Mouse (Mus musculus): ENCODE measurements at regions not wholly inside any gene's neighbourhood (a gene's known extent, or its start where the extent isn't known, plus 50 kb on each side); places are given as distances from the start of the nearest gene placed in this dataset.
A peak's percentile ranks its signal among the peaks of the same experiment; 100 is the strongest.

- Histone ChIP-seq H3K4me2 (replicated peaks; ENCODE audit: low read depth, low read length) (no peak overlapping the region), H3K27me3 (ENCODE audit: control insufficient read depth, insufficient read depth, low read length) (no peaks in the 10 kb centered on the region), H3K4me1 (ENCODE audit: control insufficient read depth, insufficient read depth, low read length) (no peaks in the 10 kb centered on the region), H3K27ac (ENCODE audit: low read depth, low read length) (no peak overlapping the region), H3K9me3 (ENCODE audit: control insufficient read depth, low read length) (no peaks in the 10 kb centered on the region), H3K4me3 (ENCODE audit: low read length) (no peak overlapping the region), H3K36me3 (ENCODE audit: control insufficient read depth, insufficient read depth, low read length) (no peaks in the 10 kb centered on the region), H3K9ac (ENCODE audit: low read depth, low read length) (no peak overlapping the region)
- no peak for ATAC-seq (ENCODE audit: low FRiP score, low TSS enrichment)
- WGBS: 65% methylated on average over 2 of the region's 2 CpGs
Measured at GRCm38 (mm10) chr3:121618561-121618960, 52.0 kb upstream of the 4930432M17Rik start.

- no peaks in the 10 kb centered on the region for H3K27me3 ChIP-seq (ENCODE audit: control insufficient read depth, insufficient read depth, low read length)
- H3K9me3 ChIP-seq (ENCODE audit: control insufficient read depth, low read length): no peaks in the 10 kb centered on the region
- no peaks in the 10 kb centered on the region for H3K36me3 ChIP-seq (ENCODE audit: control insufficient read depth, insufficient read depth, low read length)
- ATAC-seq (ENCODE audit: low FRiP score, low TSS enrichment): no peak
- no peak overlapping the region for H3K27ac ChIP-seq (ENCODE audit: low read depth, low read length)
- no peak overlapping the region for H3K4me2 ChIP-seq (replicated peaks; ENCODE audit: low read depth, low read length)
- no peak overlapping the region for H3K4me3 ChIP-seq (ENCODE audit: low read length)
- no peaks in the 10 kb centered on the region for H3K4me1 ChIP-seq (ENCODE audit: control insufficient read depth, insufficient read depth, low read length)
- WGBS: 89% methylated on average over 2 of the region's 2 CpGs
- H3K9ac ChIP-seq (ENCODE audit: low read depth, low read length): no peak overlapping the region
Measured at GRCm38 (mm10) chr3:121618161-121618560, 52.4 kb upstream of the 4930432M17Rik start.

- no peaks in the 10 kb centered on the region for H3K36me3 ChIP-seq (ENCODE audit: control insufficient read depth, insufficient read depth, low read length)
- no peak for ATAC-seq (ENCODE audit: low FRiP score, low TSS enrichment)
Measured at GRCm38 (mm10) chr3:121617351-121617750, 53.2 kb upstream of the 4930432M17Rik start.

GRCm38 (mm10) chr3:121616075-121616474, 54.5 kb upstream of the 4930432M17Rik start:
- Histone ChIP-seq H3K27me3 (ENCODE audit: control insufficient read depth, insufficient read depth, low read length) (no peaks in the 10 kb centered on the region), H3K4me3 (ENCODE audit: low read length) (no peak overlapping the region), H3K9me3 (ENCODE audit: control insufficient read depth, low read length) (no peaks in the 10 kb centered on the region), H3K4me2 (replicated peaks; ENCODE audit: low read depth, low read length) (no peak overlapping the region), H3K27ac (ENCODE audit: low read depth, low read length) (no peak overlapping the region), H3K4me1 (ENCODE audit: control insufficient read depth, insufficient read depth, low read length) (no peaks in the 10 kb centered on the region), H3K36me3 (ENCODE audit: control insufficient read depth, insufficient read depth, low read length) (no peaks in the 10 kb centered on the region), H3K9ac (ENCODE audit: low read depth, low read length) (no peak overlapping the region)
- 74% methylated on average over 5 of the region's 5 CpGs for WGBS
- no peak for ATAC-seq (ENCODE audit: low FRiP score, low TSS enrichment)

More at GRCm38 (mm10) chr3:121617351-121617750, 53.2 kb upstream of the 4930432M17Rik start:
- Histone ChIP-seq H3K9ac (ENCODE audit: low read depth, low read length) (no peak overlapping the region), H3K27me3 (ENCODE audit: control insufficient read depth, insufficient read depth, low read length) (no peaks in the 10 kb centered on the region), H3K4me2 (replicated peaks; ENCODE audit: low read depth, low read length) (no peak overlapping the region), H3K4me3 (ENCODE audit: low read length) (no peak overlapping the region), H3K27ac (ENCODE audit: low read depth, low read length) (no peak overlapping the region), H3K9me3 (ENCODE audit: control insufficient read depth, low read length) (no peaks in the 10 kb centered on the region), H3K4me1 (ENCODE audit: control insufficient read depth, insufficient read depth, low read length) (no peaks in the 10 kb centered on the region)
- 81% methylated on average over 7 of the region's 7 CpGs for WGBS

- no peaks in the 10 kb centered on the region for H3K27me3 ChIP-seq (ENCODE audit: control insufficient read depth, insufficient read depth, low read length)
- peaks cover under 1% of the 10 kb centered on the region; the same call in 1 of the 2 replicates for H3K4me1 ChIP-seq (ENCODE audit: control insufficient read depth, insufficient read depth, low read length)
- no peaks in the 10 kb centered on the region for H3K9me3 ChIP-seq (ENCODE audit: control insufficient read depth, low read length)
- WGBS: 83% methylated on average over 7 of the region's 7 CpGs
- no peak for ATAC-seq (ENCODE audit: low FRiP score, low TSS enrichment)
- no peak overlapping the region for H3K4me3 ChIP-seq (ENCODE audit: low read length)
- H3K27ac ChIP-seq (ENCODE audit: low read depth, low read length): no peak overlapping the region
- H3K36me3 ChIP-seq (ENCODE audit: control insufficient read depth, insufficient read depth, low read length): no peaks in the 10 kb centered on the region
- no peak overlapping the region for H3K9ac ChIP-seq (ENCODE audit: low read depth, low read length)
- H3K4me2 ChIP-seq (replicated peaks; ENCODE audit: low read depth, low read length): no peak overlapping the region
Measured at GRCm38 (mm10) chr3:121614741-121615140, 55.8 kb upstream of the 4930432M17Rik start.

GRCm38 (mm10) chr3:121613224-121613623, 57.3 kb upstream of the 4930432M17Rik start:
- no peaks in the 10 kb centered on the region for H3K9me3 ChIP-seq (ENCODE audit: control insufficient read depth, low read length)
- H3K27ac ChIP-seq (ENCODE audit: low read depth, low read length): no peak overlapping the region
- 68% methylated on average over 3 of the region's 3 CpGs for WGBS
- no peak overlapping the region for H3K4me2 ChIP-seq (replicated peaks; ENCODE audit: low read depth, low read length)
- H3K4me3 ChIP-seq (ENCODE audit: low read length): no peak overlapping the region
- H3K36me3 ChIP-seq (ENCODE audit: control insufficient read depth, insufficient read depth, low read length): no peaks in the 10 kb centered on the region
- no peak for ATAC-seq (ENCODE audit: low FRiP score, low TSS enrichment)
- peaks cover 9% of the 10 kb centered on the region; the same call in 1 of the 2 replicates for H3K4me1 ChIP-seq (ENCODE audit: control insufficient read depth, insufficient read depth, low read length)
- H3K9ac ChIP-seq (ENCODE audit: low read depth, low read length): no peak overlapping the region
- H3K27me3 ChIP-seq (ENCODE audit: control insufficient read depth, insufficient read depth, low read length): no peaks in the 10 kb centered on the region

GRCm38 (mm10) chr3:121609845-121610244, 60.7 kb upstream of the 4930432M17Rik start:
- Histone ChIP-seq H3K9ac (ENCODE audit: low read depth, low read length) (no peak overlapping the region), H3K9me3 (ENCODE audit: control insufficient read depth, low read length) (no peaks in the 10 kb centered on the region), H3K4me2 (replicated peaks; ENCODE audit: low read depth, low read length) (no peak overlapping the region), H3K4me3 (ENCODE audit: low read length) (no peak overlapping the region), H3K36me3 (ENCODE audit: control insufficient read depth, insufficient read depth, low read length) (no peaks in the 10 kb centered on the region), H3K4me1 (ENCODE audit: control insufficient read depth, insufficient read depth, low read length) (peaks cover 9% of the 10 kb centered on the region; the same call in 1 of the 2 replicates), H3K27ac (ENCODE audit: low read depth, low read length) (no peak overlapping the region), H3K27me3 (ENCODE audit: control insufficient read depth, insufficient read depth, low read length) (no peaks in the 10 kb centered on the region)
- WGBS: 74% methylated on average over 7 of the region's 7 CpGs
- no peak for ATAC-seq (ENCODE audit: low FRiP score, low TSS enrichment)

GRCm38 (mm10) chr3:121609090-121609489, 61.5 kb upstream of the 4930432M17Rik start:
- Histone ChIP-seq H3K4me2 (replicated peaks; ENCODE audit: low read depth, low read length) (no peak overlapping the region), H3K36me3 (ENCODE audit: control insufficient read depth, insufficient read depth, low read length) (no peaks in the 10 kb centered on the region), H3K9ac (ENCODE audit: low read depth, low read length) (no peak overlapping the region), H3K4me1 (ENCODE audit: control insufficient read depth, insufficient read depth, low read length) (peaks cover 9% of the 10 kb centered on the region; the same call in 1 of the 2 replicates), H3K27me3 (ENCODE audit: control insufficient read depth, insufficient read depth, low read length) (no peaks in the 10 kb centered on the region), H3K4me3 (ENCODE audit: low read length) (no peak overlapping the region), H3K27ac (ENCODE audit: low read depth, low read length) (no peak overlapping the region), H3K9me3 (ENCODE audit: control insufficient read depth, low read length) (no peaks in the 10 kb centered on the region)
- ATAC-seq (ENCODE audit: low FRiP score, low TSS enrichment): peak; percentile 63; the same call in 1 of the 2 replicates
- WGBS: 17% methylated on average over 7 of the region's 7 CpGs

- no peak overlapping the region for H3K27ac ChIP-seq (ENCODE audit: low read depth, low read length)
- no peaks in the 10 kb centered on the region for H3K9me3 ChIP-seq (ENCODE audit: control insufficient read depth, low read length)
- H3K4me2 ChIP-seq (replicated peaks; ENCODE audit: low read depth, low read length): no peak overlapping the region
- no peaks in the 10 kb centered on the region for H3K27me3 ChIP-seq (ENCODE audit: control insufficient read depth, insufficient read depth, low read length)
- H3K36me3 ChIP-seq (ENCODE audit: control insufficient read depth, insufficient read depth, low read length): no peaks in the 10 kb centered on the region
- H3K4me3 ChIP-seq (ENCODE audit: low read length): no peak overlapping the region
- H3K4me1 ChIP-seq (ENCODE audit: control insufficient read depth, insufficient read depth, low read length): peaks cover 15% of the 10 kb centered on the region
- no peak for ATAC-seq (ENCODE audit: low FRiP score, low TSS enrichment)
- 77% methylated on average over 6 of the region's 6 CpGs for WGBS
- no peak overlapping the region for H3K9ac ChIP-seq (ENCODE audit: low read depth, low read length)
Measured at GRCm38 (mm10) chr3:121604737-121605136, 65.8 kb upstream of the 4930432M17Rik start.

All from kidney, embryonic 14.5 days (tissue).